Mouse (Mus musculus) layer of hippocampus, adult 9-10 months (tissue): ENCODE data around the gene Cuedc1.

Source experiments
- DNase-seq: peaks from one replicate; pipeline ENCODE4 v3.0.0; 2022; ENCODE audit warnings: low spot score

Gene Cuedc1

GRCm38 (mm10) chr11:88118817-88119642 is 21.2 kb downstream of the Cuedc1 start:
- DNase-seq, result no peak

GRCm38 (mm10) chr11:88122545-88122944 is 24.7 kb downstream of the Cuedc1 start:
- no peak for DNase-seq

- DNase-seq, result no peak
Observed at GRCm38 (mm10) chr11:88123021-88123420, 25.2 kb downstream of the Cuedc1 start.

- no peak for DNase-seq
Observed at GRCm38 (mm10) chr11:88123731-88124130, 25.9 kb downstream of the Cuedc1 start.

GRCm38 (mm10) chr11:88125483-88125882 is 27.6 kb downstream of the Cuedc1 start:
- DNase-seq, result no peak

- no peak for DNase-seq
Observed at GRCm38 (mm10) chr11:88126306-88126793, 28.5 kb downstream of the Cuedc1 start.

- no peak for DNase-seq
Observed at GRCm38 (mm10) chr11:88128461-88128860, 30.6 kb downstream of the Cuedc1 start.

GRCm38 (mm10) chr11:88129281-88129680 is 31.4 kb downstream of the Cuedc1 start:
- no peak for DNase-seq

GRCm38 (mm10) chr11:88129935-88130334 is 32.1 kb downstream of the Cuedc1 start:
- no peak for DNase-seq

GRCm38 (mm10) chr11:88131847-88132246 is 34.0 kb downstream of the Cuedc1 start:
- no peak for DNase-seq

- no peak for DNase-seq
Observed at GRCm38 (mm10) chr11:88135218-88135617, 37.4 kb downstream of the Cuedc1 start.

- no peak for DNase-seq
Observed at GRCm38 (mm10) chr11:88137814-88138425, 40.1 kb downstream of the Cuedc1 start.

- DNase-seq, result no peak
Observed at GRCm38 (mm10) chr11:88139256-88139861, 41.5 kb downstream of the Cuedc1 start.

GRCm38 (mm10) chr11:88140066-88141060 is 42.5 kb downstream of the Cuedc1 start:
- DNase-seq, result no peak

- no peak for DNase-seq
Observed at GRCm38 (mm10) chr11:88142362-88142761, 44.5 kb downstream of the Cuedc1 start.

GRCm38 (mm10) chr11:88144100-88144499 is 46.2 kb downstream of the Cuedc1 start:
- no peak for DNase-seq

GRCm38 (mm10) chr11:88145214-88146006 is 47.6 kb downstream of the Cuedc1 start:
- DNase-seq, result no peak

GRCm38 (mm10) chr11:88146264-88147060 is 48.6 kb downstream of the Cuedc1 start:
- no peak for DNase-seq

- no peak for DNase-seq
Observed at GRCm38 (mm10) chr11:88147388-88147787, 49.5 kb downstream of the Cuedc1 start.
